Mouse (Mus musculus) neutrophil, adult 5-6 weeks (primary cell): ENCODE results near the gene Csnk2a1. TPM values are rescaled to one million over a fixed set of nuclear protein-coding genes. Genes with fewer than 3 reads are reported as not detected.
A peak's percentile ranks its signal among the peaks of the same experiment; 100 is the strongest.
"Not testable (repeated sequence)": the region's sequence is repeated elsewhere in the genome, so short reads cannot be mapped to it uniquely, and the experiment has no call there.

Experiments
- ATAC-seq: fragments of 151-379, 151-347 bp; 2 replicates; pipeline ENCODE4 v1.8.0; 2017; ENCODE audit warnings: mild to moderate bottlenecking, moderate TSS enrichment; ENCODE audit not compliant: insufficient number of reproducible peaks, poor library complexity, low FRiP score, severe bottlenecking; ENCODE audit errors: extremely low read depth
- total RNA-seq: library from RNA; stranded (forward); fragments of 200-1000 nt; gene quantifications from 2 replicates; pipeline ENCODE4 v1.2.3, GENCODE M21; 2017

Gene Csnk2a1
- 108 and 118 TPM in 2 replicates for total RNA-seq

GRCm38 (mm10) chr2:152226248-152227050 lies at the start of gene Csnk2a1:
Gene Csnk2a1 (plus strand): TSS chr2:152226839.
- ATAC-seq: peak; percentile 88

GRCm38 (mm10) chr2:152177162-152177805 lies 49.4 kb upstream of the Csnk2a1 start:
- no peak for ATAC-seq

- ATAC-seq: no peak
Measured at GRCm38 (mm10) chr2:152177806-152178170, 48.9 kb upstream of the Csnk2a1 start.

GRCm38 (mm10) chr2:152178345-152178744 lies 48.3 kb upstream of the Csnk2a1 start:
- no peak for ATAC-seq

- ATAC-seq: no peak
Measured at GRCm38 (mm10) chr2:152179301-152179700, 47.3 kb upstream of the Csnk2a1 start.

- no peak for ATAC-seq
Measured at GRCm38 (mm10) chr2:152180323-152180722, 46.3 kb upstream of the Csnk2a1 start.

- 0 out of 2 replicates have a peak, but pooled peaks have one; percentile 23 for ATAC-seq
Measured at GRCm38 (mm10) chr2:152187132-152187531, 39.5 kb upstream of the Csnk2a1 start.

- ATAC-seq: no peak
Measured at GRCm38 (mm10) chr2:152189213-152189612, 37.4 kb upstream of the Csnk2a1 start.

- no peak for ATAC-seq
Measured at GRCm38 (mm10) chr2:152189640-152190039, 37.0 kb upstream of the Csnk2a1 start.

- ATAC-seq: no peak
Measured at GRCm38 (mm10) chr2:152190161-152190560, 36.5 kb upstream of the Csnk2a1 start.

GRCm38 (mm10) chr2:152192591-152193345 lies 33.9 kb upstream of the Csnk2a1 start:
- ATAC-seq: no peak

- ATAC-seq: no peak
Measured at GRCm38 (mm10) chr2:152193346-152193710, 33.3 kb upstream of the Csnk2a1 start.

GRCm38 (mm10) chr2:152194586-152194985 lies 32.1 kb upstream of the Csnk2a1 start:
- no peak for ATAC-seq

- ATAC-seq: no peak
Measured at GRCm38 (mm10) chr2:152196896-152197295, 29.7 kb upstream of the Csnk2a1 start.

- peak; percentile 64 for ATAC-seq
Measured at GRCm38 (mm10) chr2:152197301-152197712, 29.3 kb upstream of the Csnk2a1 start.

- ATAC-seq: not testable (repeated sequence)
Measured at GRCm38 (mm10) chr2:152206139-152206538, 20.5 kb upstream of the Csnk2a1 start.

GRCm38 (mm10) chr2:152211871-152212270 lies 14.8 kb upstream of the Csnk2a1 start:
- ATAC-seq: no peak

GRCm38 (mm10) chr2:152216975-152217374 lies 9.7 kb upstream of the Csnk2a1 start:
- no peak for ATAC-seq

- no peak for ATAC-seq
Measured at GRCm38 (mm10) chr2:152223521-152224300, 2.9 kb upstream of the Csnk2a1 start.
